Mouse (Mus musculus) MEL (cell line): ENCODE data around the gene Tgm7. TPM values are rescaled to one million over a fixed set of nuclear protein-coding genes. Genes with fewer than 3 reads are reported as not detected.
A peak's percentile ranks its signal among the peaks of the same experiment; 100 is the strongest.

Experiments used
- DNase-seq: peaks from one replicate; pipeline ENCODE4 v3.0.0; 2011; ENCODE audit warnings: low read depth, low spot score
- H3K27ac ChIP-seq: 2 replicates; pipeline ENCODE4 v1.5.1; 2012; ENCODE audit warnings: low read depth, mild to moderate bottlenecking, control low read depth, low read length, moderate library complexity; ENCODE audit not compliant: control insufficient read depth
- H3K27me3 ChIP-seq, 2 experiments: fragments of 150-350 bp in 1 of 2; sonication (generic) in 1 of 2; 2 replicates each; pipeline ENCODE4 v1.6.1; 2012; ENCODE audit warnings: low read length in 2 of 2, mild to moderate bottlenecking in 2 of 2, improper control_type of control experiment in 1 of 2, moderate library complexity in 1 of 2; ENCODE audit not compliant: insufficient read depth in 2 of 2, control insufficient read depth in 1 of 2
- H3K36me3 ChIP-seq, 2 experiments: 2 replicates each; pipeline ENCODE4 v1.6.1; 2012 to 2014; ENCODE audit warnings: low read length in 2 of 2, improper control_type of control experiment in 1 of 2, inconsistent platforms in 1 of 2, mild to moderate bottlenecking in 1 of 2; ENCODE audit not compliant: insufficient read depth in 2 of 2, control insufficient read depth in 1 of 2
- H3K4me1 ChIP-seq, 2 experiments: fragments of 150-350 bp in 1 of 2; sonication (generic) in 1 of 2; 2 replicates each; pipeline ENCODE4 v1.6.1; 2012; ENCODE audit warnings: low read length in 2 of 2, improper control_type of control experiment in 1 of 2, mild to moderate bottlenecking in 1 of 2; ENCODE audit not compliant: insufficient read depth in 2 of 2, control insufficient read depth in 1 of 2
- H3K4me3 ChIP-seq, 2 experiments: fragments of 150-350 bp in 1 of 2; sonication (generic) in 1 of 2; 2 replicates each; pipeline ENCODE4 v1.5.1; 2012; ENCODE audit warnings: low read depth in 2 of 2, low read length in 2 of 2, mild to moderate bottlenecking in 2 of 2, moderate library complexity in 2 of 2, control low read depth in 1 of 2, improper control_type of control experiment in 1 of 2; ENCODE audit not compliant: control insufficient read depth in 1 of 2, insufficient read depth in 1 of 2
- H3K79me2 ChIP-seq: 2 replicates; pipeline ENCODE4 v1.6.1; 2012; ENCODE audit warnings: mild to moderate bottlenecking, low read length, moderate library complexity; ENCODE audit not compliant: control insufficient read depth, poor library complexity, insufficient read depth
- H3K9ac ChIP-seq: 2 replicates; pipeline ENCODE4 v1.6.1; 2012; ENCODE audit warnings: low read depth, mild to moderate bottlenecking, control low read depth, low read length, moderate library complexity; ENCODE audit not compliant: control insufficient read depth, poor library complexity, severe bottlenecking
- H3K9me3 ChIP-seq: fragments of 150-350 bp; sonication (generic); replicated peaks from 2 replicates; pipeline ENCODE4 v1.6.1; 2012; ENCODE audit warnings: mild to moderate bottlenecking, low read length, improper control_type of control experiment, moderate library complexity; ENCODE audit not compliant: insufficient read depth
- BHLHE40 ChIP-seq: IDR thresholded peaks from 2 replicates; pipeline ENCODE4 v1.6.1; 2012; ENCODE audit warnings: low read depth, mild to moderate bottlenecking, inconsistent platforms, low read length, improper control_type of control experiment, borderline replicate concordance
- CHD1 ChIP-seq: IDR thresholded peaks from 2 replicates; pipeline ENCODE4 v1.6.1; 2012; ENCODE audit warnings: low read depth, mild to moderate bottlenecking, inconsistent platforms, low read length, improper control_type of control experiment
- CHD2 ChIP-seq: IDR thresholded peaks from 2 replicates; pipeline ENCODE4 v1.6.1; 2011; ENCODE audit warnings: low read length, improper control_type of control experiment
- CTCF ChIP-seq, 3 experiments: IDR thresholded peaks in 2 of 3; conservative IDR thresholded peaks in 1 of 3; 2 replicates each; pipeline ENCODE4 v1.5.1; 2011 to 2012; ENCODE audit warnings: low read length in 3 of 3, low read depth in 2 of 3, mild to moderate bottlenecking in 2 of 3, improper control_type of control experiment in 1 of 3, inconsistent platforms in 1 of 3, mixed read lengths in 1 of 3, moderate library complexity in 1 of 3; ENCODE audit not compliant: control insufficient read depth in 1 of 3, insufficient read depth in 1 of 3, poor library complexity in 1 of 3, severe bottlenecking in 1 of 3
- EP300 ChIP-seq, 2 experiments: IDR thresholded peaks; 2 replicates each; pipeline ENCODE4 v1.6.1; 2011; ENCODE audit warnings: improper control_type of control experiment in 2 of 2, low read length in 2 of 2, low read depth in 1 of 2, mild to moderate bottlenecking in 1 of 2
- GATA1 ChIP-seq: IDR thresholded peaks from 2 replicates; pipeline ENCODE4 v1.6.1; 2011; ENCODE audit warnings: low read depth, low read length, improper control_type of control experiment
- MAFK ChIP-seq: IDR thresholded peaks from 2 replicates; pipeline ENCODE4 v1.6.1; 2011; ENCODE audit warnings: low read depth, mild to moderate bottlenecking, low read length, improper control_type of control experiment, borderline replicate concordance
- MAZ ChIP-seq: IDR thresholded peaks from 2 replicates; pipeline ENCODE4 v1.6.1; 2012; ENCODE audit warnings: low read depth, mild to moderate bottlenecking, inconsistent platforms, low read length, improper control_type of control experiment
- MEF2A ChIP-seq: IDR thresholded peaks from 2 replicates; pipeline ENCODE4 v1.6.1; 2014; ENCODE audit warnings: low read depth, mild to moderate bottlenecking, inconsistent platforms, low read length, improper control_type of control experiment; ENCODE audit not compliant: poor library complexity, insufficient replicate concordance, severe bottlenecking; ENCODE audit errors: extremely low read depth
- MXI1 ChIP-seq: IDR thresholded peaks from 2 replicates; pipeline ENCODE4 v1.6.1; 2011; ENCODE audit warnings: mild to moderate bottlenecking, low read depth, low read length, improper control_type of control experiment
- NELFE ChIP-seq: IDR thresholded peaks from 2 replicates; pipeline ENCODE4 v1.6.1; 2011; ENCODE audit warnings: low read depth, low read length, improper control_type of control experiment
- NRF1 ChIP-seq: IDR thresholded peaks from 2 replicates; pipeline ENCODE4 v1.6.1; 2014; ENCODE audit warnings: low read depth, mild to moderate bottlenecking, inconsistent platforms, low read length, improper control_type of control experiment, moderate library complexity; ENCODE audit not compliant: poor library complexity, insufficient read depth, severe bottlenecking
- POLR2A ChIP-seq, 2 experiments: IDR thresholded peaks; 2 replicates each; pipeline ENCODE4 v1.6.1; 2011 to 2012; ENCODE audit warnings: low read length in 2 of 2, mild to moderate bottlenecking in 2 of 2, control low read depth in 1 of 2, improper control_type of control experiment in 1 of 2, low read depth in 1 of 2, moderate library complexity in 1 of 2; ENCODE audit not compliant: control insufficient read depth in 1 of 2, insufficient read depth in 1 of 2, poor library complexity in 1 of 2
- POLR2AphosphoS2 ChIP-seq: IDR thresholded peaks from 2 replicates; pipeline ENCODE4 v1.6.1; 2011; ENCODE audit warnings: low read length, improper control_type of control experiment
- RAD21 ChIP-seq: IDR thresholded peaks from 2 replicates; pipeline ENCODE4 v1.6.1; 2011; ENCODE audit warnings: mild to moderate bottlenecking, low read depth, low read length, improper control_type of control experiment
- RCOR1 ChIP-seq: IDR thresholded peaks from 2 replicates; pipeline ENCODE4 v1.6.1; 2012; ENCODE audit warnings: low read depth, mild to moderate bottlenecking, inconsistent platforms, low read length, improper control_type of control experiment
- SIN3A ChIP-seq: IDR thresholded peaks from 2 replicates; pipeline ENCODE4 v1.6.1; 2012; ENCODE audit warnings: low read length, improper control_type of control experiment, inconsistent platforms
- SMC3 ChIP-seq: IDR thresholded peaks from 2 replicates; pipeline ENCODE4 v1.6.1; 2011; ENCODE audit warnings: low read depth, low read length, improper control_type of control experiment
- TBP ChIP-seq: IDR thresholded peaks from 2 replicates; pipeline ENCODE4 v1.8.0; 2011; ENCODE audit warnings: low read depth, low read length, improper control_type of control experiment
- USF2 ChIP-seq, 2 experiments: IDR thresholded peaks; 2 replicates each; pipeline ENCODE4 v1.6.1; 2011 to 2012; ENCODE audit warnings: improper control_type of control experiment in 2 of 2, low read length in 2 of 2, borderline replicate concordance in 1 of 2, inconsistent platforms in 1 of 2, low read depth in 1 of 2, mild to moderate bottlenecking in 1 of 2; ENCODE audit not compliant: insufficient read depth in 1 of 2
- ZKSCAN1 ChIP-seq: IDR thresholded peaks from 2 replicates; pipeline ENCODE4 v1.6.1; 2012; ENCODE audit warnings: low read depth, mild to moderate bottlenecking, inconsistent platforms, low read length, improper control_type of control experiment, moderate library complexity
- polyA plus RNA-seq, 2 experiments: library from polyadenylated mRNA; stranded (reverse) in 1 of 2; unstranded in 1 of 2; fragments of >175 nt in 1 of 2; fragments of >200 nt in 1 of 2; gene quantifications; 2 replicates each; pipeline versions ENCODE4 v1.2.1 to v1.2.4; 2012; ENCODE audit warnings: low replicate concordance in 2 of 2, low read depth in 1 of 2; ENCODE audit not compliant: insufficient read length in 2 of 2, insufficient read depth in 1 of 2, missing spikeins in 1 of 2
- total RNA-seq: library from RNA; depleted of rRNA; stranded (reverse); fragments of 300-350 nt; gene quantifications from 2 replicates; pipeline ENCODE4 v1.2.3, GENCODE M21; 2012

The Tgm7 gene
- total and polyA plus RNA-seq, 3 experiments = not detected

- no peak within 1 kb of the TSS for H3K9ac ChIP-seq
- H3K27ac ChIP-seq = no peak within 1 kb of the TSS
- H3K9me3 ChIP-seq = no peaks in the 10 kb centered on the region
- no peak for DNase-seq
- TF ChIP-seq NRF1 = no peak
- no peak for TF ChIP-seq CHD2
- no peak for TF ChIP-seq RCOR1
- TF ChIP-seq RAD21 = no peak
- TF ChIP-seq SMC3 = no peak
- TF ChIP-seq MXI1 = no peak
- no peak for TF ChIP-seq USF2 (IDR thresholded peaks at IDR 0.05; ENCODE audit: borderline replicate concordance in 1 of 2, insufficient read depth in 1 of 2, low read depth in 1 of 2, low read length in 2 of 2)
- no peak for TF ChIP-seq GATA1
- TF ChIP-seq POLR2AphosphoS2 = no peak
- TF ChIP-seq BHLHE40 = no peak
- no peak for TF ChIP-seq MAFK
- no peak for TF ChIP-seq CHD1
- TF ChIP-seq SIN3A = no peak
- no peak for TF ChIP-seq MAZ
- TF ChIP-seq MEF2A = no peak
- TF ChIP-seq CTCF (IDR thresholded peaks at IDR 0.05 in 2 of 3, conservative IDR thresholded peaks at IDR 0.05 in 1 of 3; ENCODE audit: control insufficient read depth in 1 of 3, insufficient read depth in 1 of 3, low read depth in 2 of 3, low read length in 3 of 3, poor library complexity in 1 of 3, severe bottlenecking in 1 of 3) = no peak
- TF ChIP-seq POLR2A (IDR thresholded peaks at IDR 0.05; ENCODE audit: control insufficient read depth in 1 of 2, insufficient read depth in 1 of 2, low read depth in 1 of 2, low read length in 2 of 2, poor library complexity in 1 of 2) = no peak
- no peak for TF ChIP-seq NELFE
- TF ChIP-seq ZKSCAN1 = no peak
- TF ChIP-seq TBP = no peak
- no peak within 1 kb of the TSS for H3K4me3 ChIP-seq
- no peaks in the 10 kb centered on the region for H3K79me2 ChIP-seq
- peaks cover 0 to 2% of the 10 kb centered on the region in 2 experiments; a peak in 1 of 4 replicates for H3K4me1 ChIP-seq
- H3K27me3 ChIP-seq = peaks cover 0 to 4% of the 10 kb centered on the region in 2 experiments; a peak in 1 of 4 replicates
- no peaks in the 10 kb centered on the region for H3K36me3 ChIP-seq
These were observed 24.0 kb downstream of the Tgm7 start, which contains the start of gene Tgm5 for GRCm38 (mm10) chr2:121085480-121086185. Gene Tgm5 (minus strand): TSS chr2:121085841.

DNA sequence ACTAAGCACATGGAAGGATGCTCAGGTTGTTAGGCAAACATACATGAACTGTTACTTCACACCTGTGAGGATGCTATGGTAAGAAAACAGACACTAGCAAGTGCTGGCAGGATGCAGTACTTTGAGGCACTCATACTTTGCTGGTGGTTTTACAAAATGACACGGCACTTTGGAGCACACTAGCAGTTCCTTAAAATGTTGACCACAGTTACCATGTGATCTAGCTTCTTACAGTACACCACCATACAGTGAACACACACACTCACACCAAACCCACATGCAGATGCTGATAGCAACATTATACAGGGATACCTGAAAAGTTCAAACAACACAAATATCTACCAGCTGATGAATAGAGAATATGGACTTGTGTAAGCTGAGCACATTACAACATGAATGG is 27.0 kb downstream of the Tgm7 start:
- Histone ChIP-seq H3K27me3 (peaks cover 0 to 2% of the 10 kb centered on the region in 2 experiments; a peak in 1 of 4 replicates), H3K4me3 (no peak overlapping the region), H3K27ac (no peak overlapping the region), H3K79me2 (no peaks in the 10 kb centered on the region), H3K36me3 (no peaks in the 10 kb centered on the region), H3K9ac (no peak overlapping the region), H3K9me3 (no peaks in the 10 kb centered on the region), H3K4me1 (peaks cover 0 to 4% of the 10 kb centered on the region in 2 experiments; a peak in 1 of 4 replicates)
- TF ChIP-seq RAD21 = no peak
- peak in 1 of 2 experiments; percentile 30; a peak in 2 of 4 replicates for TF ChIP-seq EP300 (IDR thresholded peaks at IDR 0.05; ENCODE audit: low read depth in 1 of 2, low read length in 2 of 2)
- peak; percentile 57 for DNase-seq
